Mouse (Mus musculus) embryo, embryonic 10 days (tissue): ENCODE data around the gene Gpr183.

Experiments used
- DNase-seq: peaks from one replicate; pipeline ENCODE4 v3.0.0-alpha.2; 2015; ENCODE audit warnings: low spot score

The Gpr183 gene

GRCm38 (mm10) chr14:121964990-121965389 is at the start of gene Gpr183:
TSS of gene Gpr183 (minus strand) at chr14:121965195.
- no peak for DNase-seq

DNA sequence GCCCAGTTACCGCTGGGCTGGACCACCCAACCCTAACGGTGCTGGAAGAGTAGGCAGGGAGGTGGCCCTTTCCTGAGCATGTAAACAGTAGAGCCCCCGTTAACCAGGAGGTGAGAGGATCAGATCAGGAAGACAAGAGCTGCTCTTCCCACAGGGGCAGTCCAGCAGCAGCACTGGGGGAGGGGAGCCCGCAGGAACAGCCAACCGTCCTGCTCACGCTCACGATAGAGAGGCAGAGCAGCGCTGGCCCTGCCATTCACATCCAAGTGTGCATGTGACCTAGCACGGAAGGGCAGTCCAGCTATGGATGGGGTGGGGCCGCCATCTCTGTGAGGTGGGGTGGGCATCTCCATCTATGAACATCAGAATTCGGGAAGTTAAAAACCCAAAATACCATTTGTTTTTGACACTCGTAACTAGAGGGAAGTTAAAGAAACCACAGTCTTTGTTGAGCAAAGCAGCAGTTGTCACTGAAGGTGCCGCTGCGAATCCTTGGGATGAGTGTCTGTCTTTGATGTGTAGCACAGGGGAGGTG is 48.5 kb upstream of the Gpr183 start:
- no peak for DNase-seq

DNA sequence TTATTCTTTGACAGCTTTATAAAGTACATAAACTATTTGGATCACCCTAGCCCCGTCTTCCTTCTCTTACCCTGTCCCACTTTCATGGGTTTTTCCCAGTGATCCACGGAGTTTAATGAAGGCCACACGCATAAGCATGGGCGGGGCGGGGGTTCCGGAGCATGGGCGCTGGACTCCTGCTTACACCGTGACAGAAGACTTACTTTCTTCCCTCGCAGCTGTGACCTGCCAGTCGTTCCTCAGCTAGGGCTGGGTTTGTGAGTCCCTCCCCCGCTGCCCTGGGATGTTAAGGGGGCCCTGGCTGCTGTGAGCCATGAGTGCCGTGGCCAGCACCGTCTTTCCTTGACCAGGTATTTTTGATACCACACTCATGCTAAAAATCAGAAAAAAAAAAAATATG is 47.8 kb upstream of the Gpr183 start:
- no peak for DNase-seq

DNA sequence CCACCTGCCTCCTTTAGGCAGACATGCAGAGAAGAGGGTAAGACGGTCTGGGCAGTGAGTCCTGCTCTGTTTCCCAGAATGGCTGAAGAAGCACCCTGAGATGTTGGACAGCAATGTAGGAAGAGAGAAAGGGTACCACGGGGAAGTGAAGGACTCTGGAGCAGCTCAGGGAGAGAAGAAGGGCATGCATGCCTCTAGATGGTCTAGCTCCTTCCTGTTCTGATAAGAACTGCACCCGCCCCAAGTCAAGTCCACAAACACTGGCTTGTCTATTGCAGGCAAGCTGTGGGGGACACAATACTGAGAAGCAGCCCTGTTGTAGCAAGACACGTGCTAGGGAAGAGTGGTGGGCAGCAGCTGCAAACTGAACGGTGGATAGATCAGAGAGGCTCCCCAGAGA is 47.2 kb upstream of the Gpr183 start:
- no peak for DNase-seq

- DNase-seq, result no peak
Observed at GRCm38 (mm10) chr14:122011768-122012167, 46.8 kb upstream of the Gpr183 start.

- DNase-seq, result no peak
Observed at GRCm38 (mm10) chr14:122010301-122010700, 45.3 kb upstream of the Gpr183 start.

GRCm38 (mm10) chr14:122009502-122009901 is 44.5 kb upstream of the Gpr183 start:
- DNase-seq, result no peak

DNA sequence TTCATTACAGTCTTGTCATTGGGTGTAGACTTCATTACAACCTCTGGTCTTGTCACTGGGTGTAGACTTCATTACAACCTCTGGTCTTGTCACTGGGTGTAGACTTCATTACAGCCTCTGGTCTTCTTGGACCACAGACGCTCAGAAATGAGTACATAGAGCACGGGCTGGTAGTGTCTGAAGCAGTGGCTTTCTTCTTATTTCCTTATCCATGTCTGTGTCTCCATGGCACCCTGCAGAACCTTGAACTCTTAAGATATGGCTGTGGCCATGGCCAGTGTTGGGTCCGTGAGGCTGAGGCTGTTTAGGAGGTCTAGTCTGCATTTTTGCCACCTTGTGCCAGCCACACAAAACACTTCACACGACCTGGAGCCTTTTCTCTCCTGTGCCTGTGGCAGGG is 43.3 kb upstream of the Gpr183 start:
- no peak for DNase-seq

DNA sequence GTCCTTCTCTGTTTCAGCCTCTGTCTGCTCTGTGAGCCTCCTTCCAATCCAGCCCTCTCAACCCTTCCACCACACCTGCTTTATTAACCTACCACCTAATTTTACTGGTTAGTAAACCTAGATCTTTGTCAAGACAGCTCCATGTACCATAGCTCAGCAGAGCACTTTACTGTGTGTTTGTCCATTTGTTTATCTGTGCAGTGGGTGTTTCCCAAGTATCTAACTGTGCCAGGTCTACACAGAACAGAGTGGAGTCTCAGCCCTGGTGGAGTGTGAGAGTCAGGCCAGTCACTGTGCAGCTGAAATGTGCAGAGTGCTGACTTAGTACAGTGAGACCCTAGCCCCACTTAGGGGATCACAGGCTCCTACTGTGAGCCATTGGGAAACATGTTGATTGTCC is 38.8 kb upstream of the Gpr183 start:
- DNase-seq, result no peak

DNA sequence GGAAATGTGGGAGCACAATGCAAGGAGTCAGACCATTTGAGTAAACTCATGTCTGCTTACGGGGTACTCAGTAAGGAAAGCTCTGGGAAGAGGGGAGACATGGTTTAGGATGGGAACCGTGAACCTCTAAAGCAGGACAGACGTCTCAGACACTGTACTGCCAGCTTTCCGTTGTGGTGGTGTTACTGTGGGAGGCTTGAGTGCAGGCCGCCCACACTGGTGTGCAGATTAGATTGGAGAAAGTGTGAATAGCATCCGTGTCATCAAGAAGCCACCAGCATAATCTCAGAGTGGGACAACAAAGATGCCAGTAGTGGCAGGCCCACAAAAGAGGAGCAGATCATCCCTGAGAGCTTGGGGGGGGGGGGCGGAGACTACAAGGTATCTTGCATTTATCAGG is 37.2 kb upstream of the Gpr183 start:
- DNase-seq, result no peak

- DNase-seq, result no peak
Observed at GRCm38 (mm10) chr14:122000346-122001105, 35.5 kb upstream of the Gpr183 start.

DNA sequence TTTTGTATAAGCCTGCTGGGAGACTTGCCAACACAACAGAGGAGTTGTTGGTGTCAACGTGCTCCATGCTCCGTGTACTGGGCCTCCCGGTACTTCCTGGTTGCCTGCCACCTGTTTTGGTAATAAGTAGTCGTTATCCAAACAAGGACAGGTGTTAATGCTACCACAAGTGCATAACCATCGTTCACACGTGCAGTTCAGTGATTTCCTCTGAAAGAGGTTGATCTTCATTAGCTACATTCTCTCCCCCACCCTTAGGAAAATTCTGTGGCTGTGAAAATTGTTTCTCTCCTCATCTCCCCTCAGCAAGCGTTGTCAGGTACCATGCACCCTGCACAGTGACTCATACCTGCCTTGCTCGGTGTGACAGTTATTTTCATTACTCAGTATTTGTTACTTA is 34.5 kb upstream of the Gpr183 start:
- no peak for DNase-seq

DNA sequence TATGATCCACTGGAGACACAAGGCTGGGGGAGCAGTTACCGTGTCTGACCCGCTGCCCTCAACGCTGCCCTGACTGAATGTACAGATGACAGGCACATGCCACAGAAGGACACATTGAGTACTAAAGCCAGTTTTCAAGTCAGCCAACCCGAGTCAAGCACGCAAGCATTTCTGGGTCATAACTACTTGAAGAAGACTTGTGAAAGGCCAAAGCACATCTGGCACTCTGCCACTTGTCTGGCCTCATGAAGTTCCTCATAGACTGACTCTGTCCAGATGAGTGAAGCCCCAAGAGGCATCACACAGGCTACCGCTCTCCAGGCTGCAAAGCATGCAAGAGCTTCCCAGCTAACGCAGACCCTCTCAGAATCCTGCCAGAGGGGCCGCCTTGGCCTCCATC is 31.8 kb upstream of the Gpr183 start:
- no peak for DNase-seq

DNA sequence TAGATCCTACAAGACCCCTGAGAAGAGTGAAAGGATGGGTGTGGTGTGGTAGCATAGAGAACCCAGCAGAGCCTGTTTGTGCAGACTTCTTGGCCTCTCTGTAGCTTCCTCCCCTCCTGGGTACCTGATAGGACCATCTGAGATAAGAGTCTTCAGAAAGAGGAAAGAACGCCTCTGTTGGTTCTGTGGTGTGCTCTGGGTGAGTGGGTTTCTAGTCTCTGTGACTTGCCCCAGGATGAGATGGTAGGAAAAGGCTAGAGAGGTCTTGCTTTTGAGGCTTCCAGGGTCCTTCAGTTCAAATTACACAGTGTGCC is 30.5 kb upstream of the Gpr183 start:
- DNase-seq, result no peak

DNA sequence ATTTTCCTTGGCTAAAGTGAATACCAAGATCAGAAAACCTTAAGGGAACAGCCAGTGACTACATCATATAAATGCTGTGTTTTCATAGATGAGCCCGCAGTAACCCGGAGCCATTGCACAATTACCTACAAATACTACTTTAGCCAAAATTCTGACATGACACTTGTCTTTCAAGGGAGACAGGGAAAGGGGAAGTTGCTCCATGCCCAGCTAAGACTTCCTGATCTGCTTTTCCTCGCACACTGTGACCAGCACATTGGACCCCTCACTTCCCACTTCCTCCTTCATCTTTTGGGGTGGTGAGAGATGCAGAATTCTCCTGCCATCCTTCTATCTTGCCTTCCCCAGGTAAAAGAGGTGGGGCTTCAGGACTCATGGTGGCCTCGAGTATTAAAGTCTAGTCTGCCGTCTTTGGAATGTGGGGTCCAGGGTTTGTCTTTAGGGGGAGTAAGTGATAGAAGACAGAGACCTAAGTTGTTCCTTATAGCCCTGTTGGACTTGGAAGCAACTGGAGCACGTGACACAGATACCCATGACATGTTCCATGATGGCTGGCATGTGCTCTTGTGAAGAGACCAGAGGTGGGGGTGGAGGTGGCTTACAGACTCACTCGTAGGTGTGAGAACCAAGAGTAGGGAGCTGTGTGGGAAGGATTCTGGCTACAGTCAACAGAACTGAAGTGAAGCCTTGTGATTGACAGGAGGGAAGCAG is 30.0 kb upstream of the Gpr183 start:
- no peak for DNase-seq

- DNase-seq, result no peak
Observed at GRCm38 (mm10) chr14:121994171-121994700, 29.2 kb upstream of the Gpr183 start.

DNA sequence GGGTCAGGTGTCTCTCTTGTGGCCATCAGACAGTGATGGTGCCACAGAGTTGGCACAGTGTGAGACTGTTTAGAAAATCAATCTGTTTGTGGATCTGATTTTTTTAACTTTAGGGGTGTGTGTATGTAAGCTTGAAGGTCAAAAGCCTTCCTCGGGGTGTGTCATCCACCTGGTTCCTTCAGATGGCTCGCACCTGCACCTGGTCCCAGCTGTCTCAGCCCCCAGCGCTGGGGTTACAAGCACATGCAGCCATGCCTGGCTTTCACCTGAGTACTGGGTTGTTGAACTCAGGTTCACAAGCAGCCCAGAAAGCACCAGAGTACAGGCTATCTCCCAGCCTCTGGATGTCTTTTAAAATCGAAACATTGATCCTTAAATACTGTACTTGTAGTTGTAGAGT is 28.6 kb upstream of the Gpr183 start:
- DNase-seq, result no peak

- no peak for DNase-seq
Observed at GRCm38 (mm10) chr14:121992395-121993280, 27.6 kb upstream of the Gpr183 start.

DNA sequence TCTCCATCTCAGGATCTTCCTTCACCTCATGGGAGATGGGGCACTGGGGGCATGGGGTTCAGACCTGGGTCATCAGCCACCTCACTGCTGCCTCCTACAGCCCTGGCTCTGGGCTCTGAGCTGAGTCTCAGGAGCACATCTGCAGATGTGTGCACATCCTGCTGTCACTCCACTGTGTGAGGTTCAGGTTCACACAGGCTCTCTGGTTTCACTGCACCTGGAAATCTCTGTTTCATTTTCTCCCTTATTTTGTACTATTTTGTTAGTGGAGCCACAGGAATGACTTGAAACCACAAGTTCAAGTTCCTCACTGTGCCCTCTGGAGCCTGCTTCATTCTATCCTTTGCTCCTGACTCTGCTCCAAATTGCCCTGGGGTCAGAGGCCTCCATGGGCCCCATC is 26.9 kb upstream of the Gpr183 start:
- no peak for DNase-seq

DNA sequence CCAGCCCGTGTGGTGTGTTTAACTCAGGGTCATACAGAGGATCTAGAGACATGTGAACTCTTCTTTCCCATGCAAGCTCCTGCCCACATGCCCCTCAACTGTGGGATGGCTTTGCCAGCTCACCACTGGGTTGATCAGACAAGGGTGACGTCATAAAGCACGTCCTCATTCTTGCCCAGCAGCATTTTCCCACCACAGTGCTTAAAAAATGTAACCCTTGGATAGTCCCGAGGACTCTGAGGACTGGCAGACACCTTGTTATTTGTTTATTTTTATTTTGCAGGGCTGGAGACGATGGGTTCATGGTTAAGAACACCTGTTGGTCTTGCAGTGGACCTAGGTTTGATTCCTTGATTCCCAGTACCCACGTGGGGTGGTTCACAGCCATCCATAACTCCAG is 25.9 kb upstream of the Gpr183 start:
- DNase-seq, result no peak

GRCm38 (mm10) chr14:121989869-121990268 is 24.9 kb upstream of the Gpr183 start:
- no peak for DNase-seq

- DNase-seq, result no peak
Observed at GRCm38 (mm10) chr14:121989331-121989730, 24.3 kb upstream of the Gpr183 start.
